Mouse (Mus musculus): ENCODE results near the gene Hoxb7. TPM values are rescaled to one million over a fixed set of nuclear protein-coding genes. Genes with fewer than 3 reads are reported as not detected.
A peak's percentile ranks its signal among the peaks of the same experiment; 100 is the strongest.

Gene Hoxb7
- polyA plus RNA-seq, 1 experiment from 2014 or later: 12.4 TPM

GRCm38 (mm10) chr11:96308763-96309162 is 22.3 kb downstream of the Hoxb7 start:
- Histone ChIP-seq H3K27ac (peak overlapping the region; percentile 86), H3K4me2 (replicated peaks) (peak overlapping the region; percentile 81), H3K9me3 (no peaks in the 10 kb centered on the region), H3K9ac (peak overlapping the region; percentile 61), H3K36me3 (no peaks in the 10 kb centered on the region), H3K27me3 (replicated peaks) (peaks cover 8% of the 10 kb centered on the region), H3K4me1 (replicated peaks) (peaks cover 53% of the 10 kb centered on the region), H3K4me3 (replicated peaks) (peak overlapping the region; percentile 46; the same call in 1 of the 2 replicates)
- 34% methylated on average over 4 of the region's 4 CpGs for WGBS
- ATAC-seq: no peak

- Histone ChIP-seq H3K9ac (peak overlapping the region; percentile 61), H3K4me3 (replicated peaks) (peak overlapping the region; percentile 46; the same call in 1 of the 2 replicates), H3K36me3 (no peaks in the 10 kb centered on the region), H3K27me3 (replicated peaks) (peaks cover 7% of the 10 kb centered on the region), H3K4me2 (replicated peaks) (peak overlapping the region; percentile 81), H3K4me1 (replicated peaks) (peaks cover 55% of the 10 kb centered on the region), H3K27ac (peak overlapping the region; percentile 86), H3K9me3 (no peaks in the 10 kb centered on the region)
- WGBS: 33% methylated on average over 4 of the region's 4 CpGs
- peak; percentile 21; the same call in 1 of the 2 replicates for ATAC-seq
Measured at GRCm38 (mm10) chr11:96309288-96309687, 22.9 kb downstream of the Hoxb7 start.

GRCm38 (mm10) chr11:96310183-96310938 is 23.9 kb downstream of the Hoxb7 start:
- Histone ChIP-seq H3K27ac (peak overlapping the region; percentile 86), H3K4me2 (replicated peaks) (peak overlapping the region; percentile 81), H3K9me3 (no peaks in the 10 kb centered on the region), H3K4me1 (replicated peaks) (peaks cover 54% of the 10 kb centered on the region), H3K27me3 (replicated peaks) (peaks cover 7% of the 10 kb centered on the region), H3K36me3 (no peaks in the 10 kb centered on the region), H3K4me3 (replicated peaks) (peak overlapping the region; percentile 26), H3K9ac (peak overlapping the region; percentile 61)
- WGBS: 21% methylated on average over 20 of the region's 20 CpGs
- ATAC-seq: no peak

DNA sequence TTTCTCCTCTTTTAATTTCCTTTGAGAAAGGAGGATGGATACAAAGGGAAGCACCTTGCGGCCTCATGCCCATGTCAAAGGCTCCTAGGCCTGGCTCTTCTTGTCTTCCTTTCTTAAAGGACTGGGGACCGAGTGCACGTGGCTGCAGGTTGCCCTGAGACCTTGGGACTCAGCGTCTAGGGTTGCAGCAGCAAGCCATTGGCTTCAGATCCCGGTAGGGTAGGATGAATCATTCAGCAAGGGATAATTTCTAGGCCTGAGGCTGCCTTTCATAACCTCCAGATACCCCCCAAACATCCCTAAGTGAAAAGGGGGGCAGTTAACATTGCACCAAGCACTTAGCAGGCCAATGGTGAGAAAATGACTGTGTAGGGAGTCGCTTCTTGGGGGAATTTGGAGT is 24.7 kb downstream of the Hoxb7 start:
- Histone ChIP-seq H3K9ac (peak overlapping the region; percentile 61), H3K27ac (peak overlapping the region; percentile 86), H3K9me3 (no peaks in the 10 kb centered on the region), H3K27me3 (replicated peaks) (peaks cover 7% of the 10 kb centered on the region), H3K4me1 (replicated peaks) (peaks cover 50% of the 10 kb centered on the region), H3K36me3 (no peaks in the 10 kb centered on the region), H3K4me2 (replicated peaks) (peak overlapping the region; percentile 81), H3K4me3 (replicated peaks) (peak overlapping the region; percentile 26)
- no peak for ATAC-seq
- WGBS: 21% methylated on average over 6 of the region's 6 CpGs

- Histone ChIP-seq H3K9me3 (no peaks in the 10 kb centered on the region), H3K4me2 (replicated peaks) (peak overlapping the region; percentile 81), H3K4me3 (replicated peaks) (peak overlapping the region; percentile 26), H3K27me3 (replicated peaks) (peaks cover 7% of the 10 kb centered on the region), H3K27ac (peak overlapping the region; percentile 86), H3K36me3 (no peaks in the 10 kb centered on the region), H3K9ac (peak overlapping the region; percentile 61), H3K4me1 (replicated peaks) (peaks cover 50% of the 10 kb centered on the region)
- peak; percentile 78 for ATAC-seq
- 5% methylated on average over 31 of the region's 31 CpGs for WGBS
Measured at GRCm38 (mm10) chr11:96311520-96312417, 25.3 kb downstream of the Hoxb7 start.

DNA sequence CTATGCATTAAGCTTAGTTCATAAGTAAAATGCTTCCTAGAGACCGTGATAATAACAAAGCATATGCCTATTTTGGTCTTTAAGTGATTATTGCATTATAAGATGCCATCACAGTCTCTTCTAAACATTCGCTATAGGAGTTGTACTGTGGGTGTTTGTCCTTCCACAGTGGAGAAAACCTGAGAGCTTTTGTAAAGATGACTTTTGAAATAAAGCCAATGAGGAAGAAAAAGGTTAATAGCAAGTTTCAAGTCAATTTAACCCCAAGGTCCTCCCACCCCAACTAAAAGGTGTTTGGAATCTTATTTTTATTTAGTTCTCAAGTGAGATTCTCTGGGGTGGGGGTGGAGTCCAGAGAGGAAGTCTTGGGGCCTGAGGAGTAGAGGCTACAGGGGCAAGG is 26.7 kb downstream of the Hoxb7 start:
- Histone ChIP-seq H3K4me3 (replicated peaks) (no peak overlapping the region), H3K27ac (peak overlapping the region; percentile 90), H3K9me3 (no peaks in the 10 kb centered on the region), H3K36me3 (no peaks in the 10 kb centered on the region), H3K4me1 (replicated peaks) (peaks cover 50% of the 10 kb centered on the region), H3K9ac (no peak overlapping the region; the same call in 1 of the 2 replicates), H3K4me2 (replicated peaks) (peak overlapping the region; percentile 81), H3K27me3 (replicated peaks) (peaks cover 7% of the 10 kb centered on the region)
- no peak for ATAC-seq
- WGBS: 35% methylated on average over 2 of the region's 2 CpGs

GRCm38 (mm10) chr11:96313806-96314428 is 27.5 kb downstream of the Hoxb7 start:
- ATAC-seq: no peak
- peaks cover 46% of the 10 kb centered on the region for H3K4me1 ChIP-seq (replicated peaks)
- H3K27ac ChIP-seq: peak overlapping the region; percentile 90
- H3K4me2 ChIP-seq (replicated peaks): peak overlapping the region; percentile 81
- peak overlapping the region; percentile 39 for H3K4me3 ChIP-seq (replicated peaks)
- 26% methylated on average over 12 of the region's 12 CpGs for WGBS
- H3K27me3 ChIP-seq (replicated peaks): peaks cover 7% of the 10 kb centered on the region
- no peaks in the 10 kb centered on the region for H3K36me3 ChIP-seq
- H3K9ac ChIP-seq: peak overlapping the region; percentile 57
- no peaks in the 10 kb centered on the region for H3K9me3 ChIP-seq

DNA sequence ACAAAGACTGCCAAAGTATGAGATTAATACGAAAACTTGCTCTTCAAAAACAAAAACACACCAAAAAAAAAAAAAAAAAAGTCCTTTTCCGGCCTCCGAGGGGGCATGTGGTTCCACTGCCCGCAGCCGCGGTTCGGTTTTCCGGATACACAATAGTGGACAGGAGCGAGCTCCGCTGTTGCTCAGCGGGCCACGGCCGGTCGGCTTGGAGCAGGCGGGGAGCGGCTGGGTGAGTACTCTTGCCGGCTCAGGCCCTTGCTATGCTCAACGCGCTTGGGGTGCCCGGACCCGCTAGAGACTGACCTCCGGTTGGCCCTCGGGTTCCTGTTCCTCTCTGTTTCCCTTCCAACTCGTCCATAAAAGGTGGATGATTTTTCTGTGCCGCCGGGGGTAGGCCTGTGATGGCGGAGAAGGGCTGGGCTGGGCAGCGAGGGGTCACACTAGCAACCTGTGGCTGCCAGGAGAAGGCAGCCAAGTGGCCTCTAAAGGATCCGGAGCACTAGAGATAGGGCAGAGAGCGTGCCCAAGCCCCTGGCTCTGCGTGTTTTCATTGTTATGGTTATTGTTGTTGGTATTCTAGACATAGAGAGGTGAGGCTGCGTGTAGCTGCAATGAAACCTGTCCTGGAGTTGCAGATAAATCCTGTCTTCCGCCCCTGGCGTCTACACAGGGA is 28.4 kb downstream of the Hoxb7 start:
- no peaks in the 10 kb centered on the region for H3K36me3 ChIP-seq
- WGBS: 9% methylated on average over 34 of the region's 34 CpGs
- H3K27me3 ChIP-seq (replicated peaks): peaks cover 7% of the 10 kb centered on the region
- peak overlapping the region; percentile 39 for H3K4me3 ChIP-seq (replicated peaks)
- H3K4me2 ChIP-seq (replicated peaks): peak overlapping the region; percentile 81
- no peak for ATAC-seq
- no peaks in the 10 kb centered on the region for H3K9me3 ChIP-seq
- peak overlapping the region; percentile 57 for H3K9ac ChIP-seq
- H3K4me1 ChIP-seq (replicated peaks): peaks cover 38% of the 10 kb centered on the region
- H3K27ac ChIP-seq: peak overlapping the region; percentile 90

DNA sequence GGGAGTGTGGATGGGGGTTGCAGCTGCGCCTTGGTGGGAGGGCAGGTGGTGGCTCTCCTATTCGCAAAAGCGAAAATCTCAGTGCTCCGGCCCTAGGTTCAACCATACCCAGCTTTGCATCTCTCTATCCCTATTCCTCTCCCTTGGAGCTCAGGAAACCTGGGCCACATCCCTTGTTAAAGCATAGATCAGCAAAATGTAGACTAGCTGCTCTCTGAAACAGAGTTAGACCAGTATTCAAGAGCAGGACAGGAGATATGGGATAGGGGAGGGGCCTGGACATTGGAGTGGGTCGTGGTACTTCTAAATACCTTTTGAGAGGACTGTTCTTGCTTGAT is 28.9 kb downstream of the Hoxb7 start:
- Histone ChIP-seq H3K36me3 (no peaks in the 10 kb centered on the region), H3K4me1 (replicated peaks) (peaks cover 35% of the 10 kb centered on the region), H3K27me3 (replicated peaks) (peaks cover 7% of the 10 kb centered on the region), H3K4me2 (replicated peaks) (peak overlapping the region; percentile 81), H3K9ac (peak overlapping the region; percentile 57), H3K9me3 (no peaks in the 10 kb centered on the region), H3K27ac (peak overlapping the region; percentile 90), H3K4me3 (replicated peaks) (peak overlapping the region; percentile 39)
- no peak for ATAC-seq
- WGBS: 21% methylated on average over 5 of the region's 5 CpGs

DNA sequence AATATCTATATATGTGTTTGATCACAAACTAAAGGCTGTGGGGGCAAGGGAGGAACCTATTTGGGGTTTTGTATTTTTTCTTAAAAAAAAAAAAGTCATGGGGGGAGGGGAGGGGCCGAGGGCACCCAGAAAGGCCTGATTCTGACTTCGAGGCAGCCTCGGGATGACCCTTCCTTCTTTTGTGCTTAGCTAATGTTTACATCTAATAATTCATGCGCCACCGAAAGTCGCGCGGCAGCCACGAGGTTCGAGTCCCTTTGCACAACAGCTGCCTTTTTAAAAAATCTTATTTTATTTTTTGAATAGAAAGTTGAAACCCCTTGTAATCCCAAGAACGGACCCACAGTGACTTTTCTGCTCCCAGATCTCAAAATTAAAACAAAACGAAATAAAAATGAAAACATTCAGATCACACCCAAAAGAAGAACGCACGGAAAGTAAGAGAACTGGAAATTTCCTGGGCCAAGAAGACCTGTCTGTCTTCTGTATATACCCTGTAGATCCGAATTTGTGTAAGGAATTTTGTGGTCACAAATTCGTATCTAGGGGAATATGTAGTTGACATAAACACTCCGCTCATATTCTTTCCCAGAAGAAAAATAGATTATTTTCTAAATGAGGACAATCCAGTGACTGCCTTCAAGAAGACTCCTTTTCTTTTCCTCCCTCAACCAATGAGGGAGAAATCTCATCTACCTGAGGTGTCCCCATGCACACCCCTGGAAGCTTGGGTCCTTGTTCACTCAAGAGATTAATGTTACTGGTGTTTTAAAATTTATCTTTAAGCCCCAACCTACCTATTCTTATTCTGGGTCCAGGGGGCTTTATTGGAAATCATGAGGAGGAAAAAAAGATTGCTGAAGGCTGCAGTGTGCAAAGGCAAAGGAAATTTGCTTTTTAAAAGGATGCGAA is 30.5 kb downstream of the Hoxb7 start:
- no peak for ATAC-seq
- H3K4me1 ChIP-seq (replicated peaks): peaks cover 27% of the 10 kb centered on the region
- H3K4me3 ChIP-seq (replicated peaks): peak overlapping the region; percentile 39
- H3K36me3 ChIP-seq: no peaks in the 10 kb centered on the region
- H3K27ac ChIP-seq: peak overlapping the region; percentile 98
- WGBS: 16% methylated on average over 18 of the region's 18 CpGs
- H3K9me3 ChIP-seq: no peaks in the 10 kb centered on the region
- peaks cover 3% of the 10 kb centered on the region for H3K27me3 ChIP-seq (replicated peaks)
- peak overlapping the region; percentile 81 for H3K4me2 ChIP-seq (replicated peaks)
- peak overlapping the region; percentile 23; the same call in 1 of the 2 replicates for H3K9ac ChIP-seq

Measured in intestine, embryonic 15.5 days (tissue).